Mouse (Mus musculus) lung, postnatal 0 days (tissue): ENCODE results near the gene Cxcl2.

Experiments
- CTCF ChIP-seq: IDR thresholded peaks from 2 replicates; pipeline ENCODE4 v1.5.1; 2016; ENCODE audit warnings: antibody characterized with exemption, mild to moderate bottlenecking
- EP300 ChIP-seq: IDR thresholded peaks from 2 replicates; pipeline ENCODE4 v1.6.1; 2016; ENCODE audit warnings: antibody characterized with exemption, mild to moderate bottlenecking, control low read depth

- TF ChIP-seq EP300 (no peak), CTCF (peak; percentile 92)
Observed at GRCm38 (mm10) chr5:90908983-90909382, 5.3 kb downstream of the Cxcl2 start.
